Mouse (Mus musculus) hindbrain, postnatal 0 days (tissue): ENCODE results near the gene Fads3. TPM values are rescaled to one million over a fixed set of nuclear protein-coding genes. Genes with fewer than 3 reads are reported as not detected.

Source experiments
- ATAC-seq: fragments of 200-750 bp; cut with Nextera tagmentation; 2 replicates; pipeline ENCODE4 v1.8.0; 2017; ENCODE audit warnings: mild to moderate bottlenecking, moderate TSS enrichment, moderate library complexity
- DNase-seq: peaks from one replicate; pipeline ENCODE4 v3.0.0-alpha.2; 2015; ENCODE audit warnings: low spot score
- H3K27ac ChIP-seq: fragments of 300-500 bp; sonication (generic); 2 replicates; pipeline ENCODE4 v1.5.1; 2014; ENCODE audit warnings: mild to moderate bottlenecking
- H3K27me3 ChIP-seq: fragments of 300-500 bp; sonication (generic); 2 replicates; pipeline ENCODE4 v1.6.1; 2014; ENCODE audit warnings: low read length, mixed read lengths; ENCODE audit not compliant: insufficient read depth
- H3K36me3 ChIP-seq: fragments of 300-500 bp; sonication (generic); 2 replicates; pipeline ENCODE4 v1.6.1; 2014; ENCODE audit warnings: low read length, mixed read lengths; ENCODE audit not compliant: insufficient read depth
- H3K4me1 ChIP-seq: fragments of 300-500 bp; sonication (generic); 2 replicates; pipeline ENCODE4 v1.6.1; 2014; ENCODE audit warnings: antibody characterized with exemption, low read length, mixed read lengths; ENCODE audit not compliant: insufficient read depth
- H3K4me2 ChIP-seq: fragments of 300-500 bp; sonication (generic); 2 replicates; pipeline ENCODE4 v1.6.1; 2014; ENCODE audit warnings: low read depth, mild to moderate bottlenecking, low read length, moderate library complexity, mixed read lengths
- H3K4me3 ChIP-seq: fragments of 300-500 bp; sonication (generic); 2 replicates; pipeline ENCODE4 v1.5.1; 2014; ENCODE audit warnings: low read length
- H3K9ac ChIP-seq: fragments of 300-500 bp; sonication (generic); replicated peaks from 2 replicates; pipeline ENCODE4 v1.6.1; 2014; ENCODE audit warnings: mild to moderate bottlenecking, low read length, moderate library complexity, mixed read lengths
- H3K9me3 ChIP-seq: fragments of 300-500 bp; sonication (generic); 2 replicates; pipeline ENCODE4 v1.6.1; 2016; ENCODE audit warnings: low read length, mixed read lengths
- CTCF ChIP-seq: IDR thresholded peaks from 2 replicates; pipeline ENCODE4 v1.5.1; 2016; ENCODE audit warnings: antibody characterized with exemption, control low read depth, low read depth
- WGBS: fragments of 180-500 bp; shearing (Covaris S2); extraction: QIAGEN DNeasy Blood & Tissue Kit; methylation state at CpG from one replicate; pipeline ENCODE4 v1.1.7; 2014; 5-methylcytosine and 5-hydroxymethylcytosine counted together
- polyA plus RNA-seq: library from polyadenylated mRNA; unstranded; fragments of >200 nt; fragmentation: Nextera tagmentation; extraction: Ambion mirVana; gene quantifications from 2 replicates; pipeline ENCODE4 v1.2.1, GENCODE M21; 2015
- total RNA-seq: library from RNA; depleted of rRNA; stranded (reverse); fragments of >200 nt; gene quantifications from 2 replicates; pipeline ENCODE4 v1.2.3, GENCODE M21; 2014; rRNA removed

Fads3 gene
- total RNA-seq (52.5 and 59.0 TPM in 2 replicates), polyA plus RNA-seq (35.1 and 37.4 TPM in 2 replicates)

DNA sequence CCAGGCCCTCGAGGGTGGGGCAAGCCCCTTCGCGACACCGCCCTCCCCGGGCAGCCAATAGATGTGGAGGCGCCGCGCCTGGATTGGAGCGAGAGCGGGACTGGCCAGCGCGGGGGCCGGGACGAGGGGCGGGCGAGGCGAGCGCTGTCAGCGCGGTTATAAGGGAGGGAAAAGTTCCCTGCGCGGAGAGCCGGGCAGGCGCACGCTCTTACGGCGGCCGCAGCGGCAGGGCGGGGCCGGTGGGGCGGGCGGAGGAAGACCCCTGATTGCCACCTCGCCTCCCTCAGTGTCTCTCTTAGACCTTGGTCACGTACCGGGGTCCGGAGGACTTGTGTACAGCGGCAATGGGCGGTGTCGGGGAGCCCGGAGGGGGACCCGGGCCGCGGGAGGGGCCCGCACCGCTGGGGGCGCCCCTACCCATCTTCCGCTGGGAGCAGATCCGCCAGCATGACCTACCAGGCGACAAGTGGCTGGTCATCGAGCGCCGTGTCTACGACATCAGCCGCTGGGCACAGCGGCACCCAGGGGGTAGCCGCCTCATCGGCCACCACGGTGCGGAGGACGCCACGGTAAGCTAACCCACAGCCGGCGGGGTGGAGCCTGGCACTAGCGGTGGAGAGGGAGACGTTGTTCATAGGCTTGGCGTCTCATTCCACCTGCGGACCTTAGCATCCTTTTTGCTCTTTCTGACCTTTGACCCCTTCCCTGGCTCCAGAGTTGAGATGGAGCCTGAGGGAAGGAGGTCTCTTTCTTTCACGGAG, at the start of gene Fads3:
Fads3 (plus strand) TSS at position 182 of the 761 bp plus-strand sequence.
- under 1% methylated on average over 53 of the region's 69 CpGs for WGBS
- Histone ChIP-seq H3K27me3 (no peaks in the 10 kb centered on the region), H3K4me3 (peak within 1 kb of the TSS; percentile 71), H3K27ac (peak within 1 kb of the TSS; percentile 67), H3K9me3 (no peaks in the 10 kb centered on the region), H3K9ac (peak within 1 kb of the TSS; percentile 74), H3K4me1 (peaks cover 18% of the 10 kb centered on the region; the same call in 1 of the 2 replicates), H3K36me3 (no peaks in the 10 kb centered on the region), H3K4me2 (peak within 1 kb of the TSS; percentile 88)
- ATAC-seq (peak; percentile 86), DNase-seq (peak; percentile 81)
- peak; percentile 32 for TF ChIP-seq CTCF

DNA sequence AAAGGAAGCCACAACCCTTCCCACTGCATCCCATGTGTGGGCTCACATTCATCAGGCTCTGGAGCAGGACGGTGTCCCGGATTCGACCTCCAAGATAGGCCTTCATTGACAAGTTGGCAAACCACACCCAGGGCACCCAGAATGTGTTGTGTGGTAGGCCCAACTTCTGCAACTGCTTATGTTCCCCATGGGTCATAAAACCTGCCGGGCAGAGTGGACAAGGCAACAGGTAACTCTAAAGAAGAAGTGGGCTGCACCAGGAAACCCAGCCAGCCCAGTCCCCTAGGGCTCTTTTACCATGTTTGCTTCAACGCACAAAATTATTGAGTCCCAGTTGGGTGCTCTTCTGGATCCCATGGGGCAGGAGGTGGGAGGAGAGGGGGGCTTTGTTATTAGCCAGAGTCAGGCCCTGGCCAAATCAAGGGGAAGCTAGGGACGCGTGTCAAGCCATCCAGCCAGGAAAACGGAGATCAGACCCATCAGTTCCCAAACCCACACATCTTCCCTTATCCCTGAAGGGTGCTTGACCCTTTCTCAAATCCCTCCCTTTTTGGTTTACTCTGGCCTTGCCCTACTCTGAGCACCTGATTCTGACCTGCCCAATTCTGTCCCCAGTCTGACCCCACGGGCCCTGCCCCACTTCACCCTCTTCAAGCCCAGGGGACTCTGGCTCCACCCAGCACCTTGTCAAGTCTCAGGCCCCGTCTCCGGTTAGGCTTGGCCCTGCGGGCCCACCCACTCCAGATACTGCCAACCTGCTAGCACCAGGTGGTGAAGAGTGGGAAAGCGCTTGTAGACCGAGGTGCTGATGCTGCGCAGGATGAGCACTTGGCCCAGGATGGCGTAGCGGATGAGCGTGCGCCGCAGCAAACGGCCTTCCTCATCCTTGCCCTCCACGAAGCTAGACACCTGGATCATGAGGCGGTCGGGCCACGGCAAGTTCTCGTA, 49.1 kb upstream of the Fads3 start:
- H3K4me1 ChIP-seq = no peaks in the 10 kb centered on the region
- H3K9me3 ChIP-seq = no peaks in the 10 kb centered on the region
- H3K4me2 ChIP-seq = peak overlapping the region; percentile 54
- no peaks in the 10 kb centered on the region for H3K36me3 ChIP-seq
- H3K27me3 ChIP-seq = no peaks in the 10 kb centered on the region
- WGBS = 48% methylated on average over 26 of the region's 26 CpGs
- ATAC-seq = peak; percentile 64
- no peak overlapping the region for H3K27ac ChIP-seq
- DNase-seq = no peak
- no peak for TF ChIP-seq CTCF
- peak overlapping the region; percentile 26 for H3K4me3 ChIP-seq
- peak overlapping the region; percentile 39 for H3K9ac ChIP-seq

DNA sequence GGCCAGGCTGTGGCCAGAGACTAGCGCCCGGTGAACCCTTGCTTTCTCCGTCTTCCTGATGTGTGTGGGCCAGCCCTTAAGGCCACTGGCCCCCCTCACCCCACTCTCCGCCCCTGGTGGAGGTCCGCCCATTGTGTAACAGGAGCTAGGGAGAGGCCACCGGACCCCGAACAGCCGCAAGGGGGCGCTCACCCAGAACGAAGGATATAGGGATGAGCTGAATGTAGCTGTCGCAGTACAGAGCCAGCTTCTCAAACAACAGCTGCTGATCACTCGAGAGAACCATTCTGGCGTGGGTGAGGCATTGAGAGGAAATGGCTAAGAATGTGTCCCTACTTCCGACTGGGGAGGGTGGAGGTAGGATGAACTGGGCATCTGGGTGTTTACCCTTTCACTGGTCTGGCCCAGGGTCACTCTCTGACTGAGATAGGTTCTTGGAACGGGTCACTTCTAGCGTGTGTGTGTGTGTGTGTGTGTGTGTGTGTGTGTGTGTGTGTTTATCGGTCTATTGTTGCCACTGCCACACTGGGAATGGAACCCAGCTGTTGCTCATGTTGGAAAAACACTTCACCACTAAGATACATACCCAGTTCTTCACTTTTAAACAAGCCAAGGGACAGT, 48.2 kb upstream of the Fads3 start:
- 4% methylated on average over 17 of the region's 17 CpGs for whole genome bisulfite sequencing
- DNase-seq = peak; percentile 88
- TF ChIP-seq CTCF = peak; percentile 87
- Histone ChIP-seq H3K4me3 (peak overlapping the region; percentile 26), H3K4me2 (peak overlapping the region; percentile 54), H3K36me3 (no peaks in the 10 kb centered on the region), H3K4me1 (no peaks in the 10 kb centered on the region), H3K27ac (no peak overlapping the region), H3K27me3 (no peaks in the 10 kb centered on the region), H3K9me3 (no peaks in the 10 kb centered on the region), H3K9ac (peak overlapping the region; percentile 39)
- ATAC-seq = peak; percentile 93

DNA sequence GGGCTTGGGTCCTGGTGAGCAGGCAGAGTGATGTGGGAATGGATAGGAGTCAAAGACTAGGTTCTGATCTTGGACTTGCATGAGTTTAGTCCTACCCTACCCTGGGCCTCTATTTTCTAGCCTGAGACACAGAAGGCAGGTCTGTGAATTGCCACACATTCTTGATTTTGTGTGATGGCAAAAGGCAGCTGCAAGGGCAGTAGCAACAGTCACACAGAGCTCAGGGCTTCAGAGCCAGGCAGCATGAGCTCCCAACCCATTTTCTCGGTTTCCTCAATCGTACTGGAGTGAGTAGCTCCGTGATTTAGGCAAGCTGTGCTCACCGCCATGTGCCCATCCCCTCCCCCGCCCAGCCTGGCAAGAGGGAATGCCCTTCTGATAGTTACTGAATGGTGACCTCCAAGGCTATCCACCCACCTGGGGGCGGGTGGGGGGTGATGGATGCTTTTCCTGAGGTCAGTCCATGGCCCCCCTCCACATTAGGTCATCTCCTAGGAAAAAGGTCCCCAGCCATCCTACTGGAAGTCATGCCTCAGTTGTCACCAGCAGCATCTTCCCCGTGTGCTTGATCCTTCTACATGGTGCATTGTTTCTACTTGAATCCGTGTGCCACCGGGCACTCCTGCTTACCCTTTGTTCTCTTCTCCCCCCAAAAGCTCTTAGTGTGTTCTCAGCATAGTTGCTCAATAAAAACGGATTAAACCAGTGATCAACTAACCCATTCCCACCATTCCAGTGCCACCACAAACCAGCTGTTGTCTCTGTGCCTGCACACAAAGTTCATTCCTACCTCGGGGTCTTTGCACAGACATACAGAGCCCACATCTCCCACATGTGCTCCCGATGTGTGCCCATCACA, 43.9 kb upstream of the Fads3 start:
- TF ChIP-seq CTCF = no peak
- Histone ChIP-seq H3K27me3 (no peaks in the 10 kb centered on the region), H3K4me2 (no peak overlapping the region), H3K4me1 (no peaks in the 10 kb centered on the region), H3K27ac (no peak overlapping the region), H3K36me3 (no peaks in the 10 kb centered on the region), H3K9me3 (no peaks in the 10 kb centered on the region), H3K9ac (no peak overlapping the region), H3K4me3 (no peak overlapping the region)
- DNase-seq (no peak), ATAC-seq (no peak)
- 75% methylated on average over 12 of the region's 12 CpGs for WGBS

DNA sequence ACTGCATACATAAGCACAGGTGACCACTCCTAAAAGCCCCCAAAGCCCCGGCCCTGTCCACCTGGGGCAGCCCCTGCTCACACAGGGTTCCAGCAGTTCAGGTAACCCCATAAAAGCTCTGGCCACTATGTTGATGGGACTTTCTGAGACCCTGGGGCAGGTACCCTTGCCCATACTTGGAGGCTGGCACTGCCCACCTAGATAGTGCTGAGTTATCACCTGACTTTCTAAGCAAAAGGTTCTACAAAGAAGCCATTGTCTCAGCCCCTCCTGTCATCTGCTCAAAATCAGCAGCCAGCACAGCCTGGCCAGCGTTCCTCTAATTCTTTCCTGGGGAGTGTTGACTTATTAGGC, 43.3 kb upstream of the Fads3 start:
- ATAC-seq = no peak
- no peaks in the 10 kb centered on the region for H3K27me3 ChIP-seq
- H3K4me3 ChIP-seq = no peak overlapping the region
- H3K4me1 ChIP-seq = no peaks in the 10 kb centered on the region
- no peak overlapping the region for H3K27ac ChIP-seq
- WGBS = 78% methylated on average over 2 of the region's 2 CpGs
- no peak for DNase-seq
- no peak overlapping the region for H3K4me2 ChIP-seq
- H3K36me3 ChIP-seq = no peaks in the 10 kb centered on the region
- no peak overlapping the region for H3K9ac ChIP-seq
- H3K9me3 ChIP-seq = no peaks in the 10 kb centered on the region
- TF ChIP-seq CTCF = no peak
